Mouse (Mus musculus) frontal cortex, postnatal 36 days (tissue): ENCODE measurements around the gene Phf12.

Experiments
- DNase-seq, 2 experiments: peaks; one replicate each; pipeline ENCODE4 v3.0.0; 2022; ENCODE audit warnings: low spot score in 2 of 2

The Phf12 gene

GRCm38 (mm10) chr11:78072425-78073130 lies 90.0 kb downstream of the Phf12 start:
- DNase-seq: no peak

- DNase-seq: no peak
Measured at GRCm38 (mm10) chr11:78073577-78074276, 91.2 kb downstream of the Phf12 start.

- DNase-seq: no peak
Measured at GRCm38 (mm10) chr11:78074277-78074652, 91.7 kb downstream of the Phf12 start.

- DNase-seq: no peak
Measured at GRCm38 (mm10) chr11:78074666-78075065, 92.1 kb downstream of the Phf12 start.
